Mouse (Mus musculus): ENCODE results near the gene Pop5.

GRCm38 (mm10) chr5:115267469-115268045 lies 31.9 kb downstream of the Pop5 start:
- TF ChIP-seq CTCF (IDR thresholded peaks at IDR 0.05; ENCODE audit: low read depth): no peak
- TF ChIP-seq EP300 (IDR thresholded peaks at IDR 0.05; ENCODE audit: low read depth): no peak

Data from heart, postnatal 0 days (tissue).